Mouse (Mus musculus) spleen, adult 2 months (tissue): ENCODE measurements around the gene Golga2.

Experiments used
- CTCF ChIP-seq: fragments of 200-500 bp; IDR thresholded peaks from 2 replicates; pipeline ENCODE4 v1.5.1; 2011; ENCODE audit warnings: mild to moderate bottlenecking, inconsistent platforms; ENCODE audit not compliant: insufficient read depth, insufficient read length, insufficient replicate concordance; ENCODE audit errors: extremely low read depth
- POLR2A ChIP-seq: fragments of 200-500 bp; IDR thresholded peaks from 2 replicates; pipeline ENCODE4 v1.6.1; 2011; ENCODE audit warnings: low read depth, low read length, inconsistent platforms

DNA sequence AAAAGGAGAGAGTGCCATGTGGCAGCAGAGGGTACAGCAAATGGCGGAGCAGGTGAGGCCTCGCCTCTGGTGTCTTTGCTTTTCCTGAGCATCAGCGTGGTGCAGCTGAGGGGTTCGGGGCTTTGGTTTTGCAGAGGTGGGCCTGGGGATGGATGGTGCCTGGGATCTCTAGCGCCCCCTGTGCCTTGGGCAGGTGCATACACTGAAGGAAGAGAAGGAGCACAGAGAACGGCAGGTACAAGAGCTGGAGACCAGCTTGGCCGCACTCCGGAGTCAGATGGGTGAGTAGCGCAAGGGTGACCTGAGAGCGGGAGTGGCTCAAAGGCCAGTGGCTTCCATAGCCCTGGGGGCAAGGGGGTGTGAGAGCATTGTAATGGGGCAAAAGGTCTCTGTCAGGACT, 15.8 kb downstream of the Golga2 start:
- TF ChIP-seq CTCF (0 out of 2 replicates have a peak, but pooled peaks have one; percentile 6), POLR2A (no peak)
